Mouse (Mus musculus): ENCODE data around the gene Mipep.

DNA sequence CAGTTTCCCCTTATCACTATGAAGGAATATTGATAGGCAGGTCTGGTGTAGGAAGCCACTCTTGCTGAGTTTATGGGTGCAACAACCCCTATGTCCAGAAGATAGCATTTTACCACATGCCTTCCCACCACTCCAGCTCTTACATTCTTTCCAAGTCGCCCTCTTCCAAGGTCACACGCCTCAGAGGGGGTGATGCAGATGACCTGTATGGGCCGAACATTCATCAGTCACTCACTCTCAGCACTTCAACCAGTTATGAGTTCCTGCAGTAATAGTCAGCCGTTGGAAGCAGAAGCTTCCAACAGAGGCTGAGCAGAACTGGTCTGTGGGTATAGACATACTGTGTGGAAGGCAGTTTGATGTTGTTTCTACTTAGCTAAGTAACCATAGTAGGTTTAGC is 27.2 kb downstream of the Mipep start:
- TF ChIP-seq CTCF (IDR thresholded peaks at IDR 0.05; ENCODE audit: low read depth) (no peak), EP300 (optimal IDR thresholded peaks at IDR 0.05) (no peak)

Measured in stomach, postnatal 0 days (tissue).